Mouse (Mus musculus): ENCODE results near the gene Trp53bp1. TPM values are rescaled to one million over a fixed set of nuclear protein-coding genes. Genes with fewer than 3 reads are reported as not detected.

The Trp53bp1 gene
- 41.6 and 41.7 TPM in 2 replicates for polyA plus RNA-seq (2012; rRNA removed)

- DNase-seq (ENCODE audit: low spot score): peak; percentile 92
Observed at GRCm38 (mm10) chr2:121271236-121271927, at the start of gene Trp53bp1. TSS of gene Trp53bp1 (minus strand) at chr2:121271407.

- no peak for DNase-seq (ENCODE audit: low spot score)
Observed at GRCm38 (mm10) chr2:121316278-121316677, 45.1 kb upstream of the Trp53bp1 start.

- DNase-seq (ENCODE audit: low spot score): no peak
Observed at GRCm38 (mm10) chr2:121308997-121309416, 37.8 kb upstream of the Trp53bp1 start.

GRCm38 (mm10) chr2:121300036-121300435 lies 28.8 kb upstream of the Trp53bp1 start:
- DNase-seq (ENCODE audit: low spot score): no peak

- no peak for DNase-seq (ENCODE audit: low spot score)
Observed at GRCm38 (mm10) chr2:121299471-121299870, 28.3 kb upstream of the Trp53bp1 start.

GRCm38 (mm10) chr2:121298131-121298530 lies 26.9 kb upstream of the Trp53bp1 start:
- no peak for DNase-seq (ENCODE audit: low spot score)

- no peak for DNase-seq (ENCODE audit: low spot score)
Observed at GRCm38 (mm10) chr2:121297701-121298100, 26.5 kb upstream of the Trp53bp1 start.

GRCm38 (mm10) chr2:121296754-121297231 lies 25.6 kb upstream of the Trp53bp1 start:
- no peak for DNase-seq (ENCODE audit: low spot score)

GRCm38 (mm10) chr2:121295608-121296571 lies 24.7 kb upstream of the Trp53bp1 start:
- no peak for DNase-seq (ENCODE audit: low spot score)

- DNase-seq (ENCODE audit: low spot score): no peak
Observed at GRCm38 (mm10) chr2:121294753-121295607, 23.8 kb upstream of the Trp53bp1 start.

- DNase-seq (ENCODE audit: low spot score): no peak
Observed at GRCm38 (mm10) chr2:121294182-121294581, 23.0 kb upstream of the Trp53bp1 start.

GRCm38 (mm10) chr2:121292316-121293013 lies 21.3 kb upstream of the Trp53bp1 start:
- no peak for DNase-seq (ENCODE audit: low spot score)

GRCm38 (mm10) chr2:121289730-121290540 lies 18.7 kb upstream of the Trp53bp1 start:
- no peak for DNase-seq (ENCODE audit: low spot score)

- peak; percentile 63 for DNase-seq (ENCODE audit: low spot score)
Observed at GRCm38 (mm10) chr2:121288901-121289729, 17.9 kb upstream of the Trp53bp1 start, which contains the start of gene Map1a. TSS of gene Map1a (plus strand) at chr2:121289600.

GRCm38 (mm10) chr2:121287850-121288249 lies 16.6 kb upstream of the Trp53bp1 start:
- no peak for DNase-seq (ENCODE audit: low spot score)

GRCm38 (mm10) chr2:121271928-121272516 lies 815 bp upstream of the Trp53bp1 start:
- DNase-seq (ENCODE audit: low spot score): no peak

- DNase-seq (ENCODE audit: low spot score): no peak
Observed at GRCm38 (mm10) chr2:121270521-121271235, 529 bp downstream of the Trp53bp1 start.

GRCm38 (mm10) chr2:121268446-121268845 lies 2.8 kb downstream of the Trp53bp1 start:
- no peak for DNase-seq (ENCODE audit: low spot score)

Data from urinary bladder, adult 2 months (tissue).